Mouse (Mus musculus) thymus, postnatal 0 days (tissue): ENCODE results near the gene Neb. TPM values are rescaled to one million over a fixed set of nuclear protein-coding genes. Genes with fewer than 3 reads are reported as not detected.

ENCODE experiments used
- DNase-seq: peaks from one replicate; pipeline ENCODE4 v3.0.0-alpha.2; 2015; ENCODE audit warnings: low spot score
- polyA plus RNA-seq: library from polyadenylated mRNA; unstranded; fragments of >200 nt; fragmentation: Nextera tagmentation; extraction: Ambion mirVana; gene quantifications from 2 replicates; pipeline ENCODE4 v1.2.1, GENCODE M21; 2015

Gene Neb
- polyA plus RNA-seq, 1 experiment from 2014 or later, result 3.6 TPM

DNA sequence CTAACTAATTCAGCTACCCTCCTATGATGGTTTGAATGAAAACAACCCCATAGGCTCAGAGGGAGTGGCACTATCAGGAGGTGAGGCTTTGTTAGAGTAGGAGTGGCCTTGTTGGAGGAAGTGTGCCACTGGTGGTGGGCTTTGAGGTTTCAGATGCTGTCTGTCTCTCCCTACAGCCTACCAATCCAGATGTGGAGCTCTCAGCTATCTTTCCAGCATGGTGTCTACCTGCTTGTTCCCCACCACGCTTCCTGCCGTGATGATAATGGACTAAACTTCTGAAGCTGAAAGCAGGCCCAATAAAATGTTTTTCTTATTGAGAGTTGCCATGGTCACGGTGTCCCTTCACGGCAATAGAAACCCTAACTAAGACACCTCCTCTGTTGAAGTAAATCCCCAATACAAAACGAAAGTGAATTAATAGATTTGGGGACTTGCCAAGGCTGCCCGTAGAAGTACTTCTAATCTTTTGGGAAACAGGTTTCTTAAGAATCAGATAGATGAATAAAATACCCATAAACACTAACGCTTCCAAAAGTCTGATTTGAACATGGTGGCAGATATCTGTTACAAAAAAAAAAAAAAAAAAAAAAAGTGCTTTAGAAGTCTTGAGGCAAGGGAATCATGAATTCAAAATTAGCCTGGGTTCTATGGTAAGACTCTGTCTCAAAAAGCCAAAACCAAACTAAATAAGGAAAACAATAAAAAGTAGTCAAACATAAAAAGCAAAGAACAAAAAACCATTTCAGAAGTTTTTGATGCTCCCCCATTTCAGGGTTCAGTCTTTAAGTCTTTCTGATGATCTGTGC is 63.1 kb downstream of the Neb start:
- DNase-seq, result peak; percentile 45

DNA sequence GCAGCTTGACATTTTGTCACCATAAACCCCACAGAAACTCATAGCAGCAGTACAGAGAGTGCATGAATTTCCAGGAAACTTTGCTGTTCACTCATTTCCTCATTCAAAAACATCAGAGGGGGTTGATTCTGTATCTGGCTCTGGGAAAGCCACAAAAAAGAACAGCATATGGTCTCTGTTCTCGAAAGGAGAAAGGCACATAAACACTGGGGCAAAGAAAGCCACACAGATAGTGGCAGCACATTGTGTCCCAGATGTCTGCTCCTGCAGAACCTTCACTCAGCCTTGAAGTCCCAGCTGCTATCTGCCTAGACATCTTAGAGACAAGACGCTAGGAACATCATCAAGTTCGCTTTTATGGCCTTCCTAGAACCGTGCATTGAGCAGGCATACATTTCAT is 67.5 kb downstream of the Neb start:
- peak; percentile 60 for DNase-seq

GRCm38 (mm10) chr2:52306635-52307034 is 71.6 kb downstream of the Neb start:
- no peak for DNase-seq

- DNase-seq, result no peak
Measured at GRCm38 (mm10) chr2:52304554-52304953, 73.7 kb downstream of the Neb start.

- DNase-seq, result no peak
Measured at GRCm38 (mm10) chr2:52303405-52303804, 74.9 kb downstream of the Neb start.

DNA sequence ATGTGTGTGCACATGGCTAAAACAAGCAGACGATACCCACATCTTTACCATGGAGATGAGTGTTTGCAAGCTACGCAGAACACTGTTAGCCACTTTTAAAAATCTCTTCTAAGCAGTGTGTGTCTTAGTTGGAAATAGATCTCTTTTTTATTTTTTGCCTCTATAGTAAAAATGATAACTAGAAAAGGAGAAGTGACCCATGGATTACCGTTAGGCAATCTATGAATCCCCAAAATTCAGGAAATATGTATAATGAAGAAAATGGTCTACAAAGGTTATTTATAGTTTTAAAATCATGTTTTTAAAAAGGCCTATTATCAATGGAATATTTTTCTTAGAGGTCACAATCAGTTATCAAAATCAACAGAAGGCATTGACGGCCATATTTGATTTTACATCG is 80.3 kb downstream of the Neb start:
- no peak for DNase-seq

DNA sequence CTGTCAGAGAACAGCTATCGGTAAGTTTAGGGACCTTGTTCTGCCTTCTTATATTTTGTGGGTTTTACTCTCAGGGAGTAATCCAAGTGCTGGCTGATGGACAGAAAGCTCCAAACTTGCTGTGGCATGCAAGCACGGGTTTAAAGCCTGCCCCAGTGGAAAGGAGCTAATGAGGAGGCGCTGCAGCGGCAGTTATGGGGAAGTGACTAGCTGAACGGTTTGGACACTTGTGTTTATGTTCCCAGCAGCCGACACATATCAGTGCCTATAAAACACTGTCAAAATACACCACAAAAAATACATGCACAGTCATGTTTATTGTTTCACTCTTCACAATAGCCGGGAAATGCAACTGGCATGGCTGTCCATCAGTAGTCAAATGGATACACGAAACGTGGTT is 81.5 kb downstream of the Neb start:
- no peak for DNase-seq

DNA sequence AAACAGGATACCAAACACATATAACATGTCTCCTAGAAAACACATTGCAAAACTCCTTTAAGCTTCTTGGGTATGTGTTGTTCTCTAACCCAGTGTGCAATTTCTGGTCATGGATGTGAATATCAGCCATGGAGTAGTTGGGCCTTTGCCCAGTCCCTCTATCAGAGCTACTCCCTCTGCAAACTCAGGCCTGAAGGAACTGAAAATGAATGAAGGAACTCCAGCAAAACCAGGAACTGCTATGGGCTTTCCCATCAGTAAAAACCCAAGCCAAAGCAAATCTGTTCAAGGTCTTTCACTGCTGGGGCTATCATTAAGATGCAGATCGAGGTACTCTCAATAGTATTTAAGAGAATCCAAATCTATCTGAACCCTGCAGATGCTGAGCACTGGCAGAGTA is 90.8 kb downstream of the Neb start:
- no peak for DNase-seq

GRCm38 (mm10) chr2:52286421-52286820 is 91.9 kb downstream of the Neb start:
- DNase-seq, result no peak

DNA sequence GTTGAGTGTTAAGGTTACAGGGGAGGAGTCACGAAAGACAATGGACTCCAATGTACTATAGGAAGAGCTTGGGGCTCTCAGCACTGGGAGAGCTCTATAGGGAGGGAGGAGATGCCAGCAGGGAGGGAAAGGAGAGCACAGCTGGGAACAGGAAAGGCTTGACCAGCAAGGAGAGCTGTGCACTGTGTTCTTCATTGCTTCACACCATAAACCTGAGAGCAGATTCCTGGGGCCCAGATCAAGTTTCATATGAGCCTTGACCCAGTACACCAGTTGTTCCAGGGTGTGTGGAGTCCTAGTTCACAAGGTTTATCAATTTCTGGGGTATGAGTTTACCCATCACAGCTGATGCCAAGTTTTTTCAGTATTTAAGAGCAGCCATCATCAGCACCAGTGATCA is 106.1 kb downstream of the Neb start:
- no peak for DNase-seq

DNA sequence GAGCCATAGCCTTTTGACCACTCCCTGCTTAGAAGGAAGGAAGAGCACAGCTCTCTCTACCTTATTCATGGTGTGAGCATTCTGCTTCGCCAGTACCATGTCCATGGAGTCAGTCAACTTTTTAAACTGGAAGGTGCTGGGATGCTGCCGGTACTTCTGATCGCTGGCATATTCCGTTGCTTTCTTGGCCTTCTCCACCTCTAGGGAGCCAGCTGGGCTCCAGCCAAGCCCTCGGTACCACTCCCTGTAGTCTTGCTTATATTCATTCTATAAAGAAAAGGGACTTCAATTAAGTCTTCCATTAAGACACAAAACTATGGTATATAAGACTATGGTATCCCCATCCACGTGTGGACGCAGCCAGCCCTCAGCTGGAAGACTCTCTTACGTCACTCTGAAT is 107.4 kb downstream of the Neb start:
- no peak for DNase-seq

GRCm38 (mm10) chr2:52262149-52262548 is 116.1 kb downstream of the Neb start:
- peak; percentile 16 for DNase-seq

DNA sequence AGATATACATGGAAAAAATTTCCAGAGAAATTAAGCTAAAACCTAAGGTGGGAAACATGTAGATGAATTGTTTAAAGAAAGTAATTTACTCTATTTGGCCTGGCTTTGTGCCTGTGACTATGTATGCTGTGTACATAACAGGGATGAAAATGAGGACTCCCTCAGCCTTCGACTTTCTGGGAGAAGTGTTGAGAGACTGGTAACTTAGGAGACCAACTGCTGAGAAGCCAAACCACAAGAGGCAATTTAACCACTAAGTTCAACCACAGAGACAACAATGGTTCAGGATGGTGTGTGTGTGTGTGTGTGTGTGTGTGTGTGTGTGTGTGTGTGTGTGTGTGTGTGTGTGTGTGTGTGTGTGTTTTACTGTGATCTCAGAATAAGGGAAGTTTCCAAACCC is 126.2 kb downstream of the Neb start:
- peak; percentile 16 for DNase-seq

DNA sequence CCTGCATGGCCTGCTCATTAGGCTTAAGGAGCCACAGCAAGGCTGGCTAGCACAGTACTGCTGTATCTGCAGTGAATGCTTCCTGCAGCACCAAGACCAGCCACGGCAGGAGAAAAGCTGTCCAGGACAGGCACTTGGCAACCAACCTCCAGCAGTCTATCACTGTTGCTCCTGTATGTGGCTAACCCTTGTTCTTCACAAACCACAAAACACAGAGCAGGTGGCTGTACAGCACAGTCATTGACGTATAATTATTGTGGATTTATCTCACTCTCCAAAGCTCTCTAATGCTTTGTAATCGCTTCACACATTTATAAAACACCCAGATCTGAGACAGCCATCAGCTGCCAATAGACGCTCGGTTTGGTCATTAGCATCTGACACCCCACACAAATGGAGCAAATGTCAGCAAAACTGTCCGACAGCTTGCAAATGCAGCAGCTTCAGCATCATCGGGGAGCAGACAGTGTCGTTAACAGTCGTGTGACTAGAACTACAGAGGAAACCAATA is 129.9 kb downstream of the Neb start:
- DNase-seq, result peak; percentile 33

DNA sequence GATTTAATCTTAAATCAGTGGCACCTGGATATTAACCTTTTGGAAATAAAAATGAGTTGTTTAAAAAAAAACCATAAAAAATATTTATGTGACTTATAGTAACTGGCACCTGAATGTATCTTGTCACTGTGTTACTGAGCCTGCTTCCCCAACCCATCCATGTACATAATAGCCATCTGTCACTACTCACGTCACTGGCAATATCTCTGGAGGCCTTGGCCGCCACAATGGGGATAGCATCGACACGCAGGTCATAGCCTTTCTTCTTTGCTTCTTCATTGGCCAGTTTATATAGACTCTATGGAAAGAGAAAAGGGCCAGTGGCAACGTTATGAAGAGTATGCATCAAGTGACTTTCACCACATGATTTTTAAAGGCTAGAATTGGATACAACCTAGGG is 133.2 kb downstream of the Neb start:
- no peak for DNase-seq

DNA sequence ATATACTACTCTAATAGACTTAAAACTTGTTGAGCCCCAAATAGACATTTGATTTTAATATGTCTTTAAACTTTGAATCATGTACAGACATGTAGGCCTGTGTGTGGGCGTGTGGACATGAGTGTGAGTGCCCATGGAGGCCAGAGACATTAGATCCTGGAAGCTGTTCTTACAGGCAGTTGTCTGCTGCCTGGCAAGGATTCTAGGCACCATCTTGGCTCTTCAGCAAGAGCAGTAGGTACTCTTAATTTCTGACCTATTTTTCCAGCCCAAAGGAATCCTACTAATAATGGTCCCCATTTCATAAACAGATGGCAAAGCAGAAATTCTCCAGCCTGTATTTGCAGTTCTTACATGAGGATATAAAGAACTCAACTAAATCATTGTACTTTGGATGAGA is 135.6 kb downstream of the Neb start:
- no peak for DNase-seq

GRCm38 (mm10) chr2:52237892-52238291 is 140.4 kb downstream of the Neb start:
- no peak for DNase-seq

- no peak for DNase-seq
Measured at GRCm38 (mm10) chr2:52227584-52227983, 150.7 kb downstream of the Neb start.

DNA sequence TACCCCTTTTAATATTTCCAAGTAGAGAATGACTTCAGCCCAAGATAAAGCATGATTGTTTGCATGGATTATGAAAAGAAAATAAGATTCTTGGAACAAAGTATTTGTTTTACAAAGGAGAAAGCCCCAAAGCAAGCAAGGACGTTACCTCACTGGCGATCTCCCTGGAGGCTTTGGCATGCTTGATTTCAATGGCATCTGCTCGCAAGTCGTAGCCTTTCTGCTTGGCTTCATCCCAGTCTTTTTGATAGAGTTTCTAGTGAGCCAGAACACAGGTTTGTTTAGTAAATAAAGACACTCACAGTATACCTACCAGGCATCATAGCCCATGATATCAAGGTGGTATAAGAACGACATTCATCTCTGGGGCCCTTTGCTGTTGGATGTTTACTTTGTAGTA is 153.9 kb downstream of the Neb start:
- no peak for DNase-seq

- peak; percentile 14 for DNase-seq
Measured at GRCm38 (mm10) chr2:52220074-52220473, 158.2 kb downstream of the Neb start.

DNA sequence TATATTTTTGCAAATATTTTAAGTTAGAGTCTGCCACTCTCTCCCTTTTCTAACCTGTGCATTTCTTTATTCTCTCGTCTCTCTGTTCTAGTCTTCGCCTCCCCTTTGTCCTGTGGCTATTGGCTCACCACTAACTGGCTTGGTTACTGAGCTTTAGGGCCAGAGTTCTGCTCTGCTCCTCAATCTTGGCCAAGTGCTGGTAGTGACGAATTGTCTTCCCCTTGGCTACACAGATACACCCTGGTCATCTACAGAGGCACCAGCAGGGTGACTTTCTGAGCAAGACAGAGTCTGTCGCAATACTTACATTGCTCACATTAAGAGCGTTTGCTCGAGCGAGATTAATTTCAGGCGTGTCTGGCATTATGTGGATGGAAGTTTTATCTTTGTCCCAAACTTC is 162.3 kb downstream of the Neb start:
- DNase-seq, result no peak

GRCm38 (mm10) chr2:52212561-52212961 is 165.7 kb downstream of the Neb start:
- no peak for DNase-seq

DNA sequence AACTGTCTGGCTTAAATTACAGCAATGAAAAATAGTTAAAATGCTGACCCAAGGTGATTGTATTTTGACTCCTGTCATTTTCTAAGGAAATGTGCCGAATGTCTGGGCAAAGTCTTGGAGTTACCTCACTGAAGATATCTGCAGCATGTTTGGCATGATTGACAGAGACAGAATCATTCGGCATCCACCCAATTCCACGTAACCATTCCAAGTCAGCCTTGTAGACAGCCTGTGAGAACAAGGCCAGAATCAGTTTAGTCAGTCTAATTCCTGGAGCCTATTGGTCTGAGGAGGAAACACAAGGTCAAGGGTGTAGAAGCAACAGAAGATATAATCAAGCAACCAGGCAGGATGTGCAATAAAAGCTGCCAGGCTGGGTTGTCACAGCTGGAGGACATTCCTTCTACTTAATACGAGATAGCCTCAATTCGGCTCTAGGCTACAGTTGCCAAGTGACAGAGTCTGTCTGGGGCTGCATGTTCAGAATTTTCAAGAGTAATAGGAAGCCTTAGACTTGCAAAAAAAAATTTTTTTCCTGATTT is 166.8 kb downstream of the Neb start:
- DNase-seq, result no peak
